Mouse (Mus musculus) midbrain, embryonic 11.5 days (tissue): ENCODE measurements around the gene Serpinb13. TPM values are rescaled to one million over a fixed set of nuclear protein-coding genes. Genes with fewer than 3 reads are reported as not detected.

Experiments
- ATAC-seq: fragments of 200-750 bp; cut with Nextera tagmentation; 2 replicates; pipeline ENCODE4 v1.8.0; 2017; ENCODE audit warnings: moderate TSS enrichment, moderate library complexity; ENCODE audit not compliant: low FRiP score
- DNase-seq: peaks from one replicate; pipeline ENCODE4 v3.0.0; 2015; ENCODE audit warnings: low spot score; ENCODE audit errors: missing footprints
- H3K27ac ChIP-seq: fragments of 300-500 bp; sonication (generic); 2 replicates; pipeline ENCODE4 v1.5.1; 2014; ENCODE audit warnings: low read depth, low read length
- H3K27me3 ChIP-seq: fragments of 300-500 bp; sonication (generic); 2 replicates; pipeline ENCODE4 v1.6.1; 2014; ENCODE audit warnings: mild to moderate bottlenecking, low read length, moderate library complexity, mixed read lengths; ENCODE audit not compliant: control insufficient read depth, insufficient read depth
- H3K36me3 ChIP-seq: fragments of 300-500 bp; sonication (generic); 2 replicates; pipeline ENCODE4 v1.6.1; 2014; ENCODE audit warnings: mild to moderate bottlenecking, low read length, moderate library complexity, mixed read lengths; ENCODE audit not compliant: control insufficient read depth, insufficient read depth
- H3K4me1 ChIP-seq: fragments of 300-500 bp; sonication (generic); 2 replicates; pipeline ENCODE4 v1.6.1; 2014; ENCODE audit warnings: low read length; ENCODE audit not compliant: control insufficient read depth, insufficient read depth
- H3K4me2 ChIP-seq: fragments of 300-500 bp; sonication (generic); 2 replicates; pipeline ENCODE4 v1.6.1; 2014; ENCODE audit warnings: mild to moderate bottlenecking, moderate library complexity
- H3K4me3 ChIP-seq: fragments of 300-500 bp; sonication (generic); 2 replicates; pipeline ENCODE4 v1.5.1; 2014; ENCODE audit warnings: low read depth, low read length
- H3K9ac ChIP-seq: fragments of 300-500 bp; sonication (generic); 2 replicates; pipeline ENCODE4 v1.6.1; 2014; ENCODE audit warnings: low read length
- H3K9me3 ChIP-seq: fragments of 300-500 bp; sonication (generic); 2 replicates; pipeline ENCODE4 v1.6.1; 2016; ENCODE audit warnings: low read length; ENCODE audit not compliant: control insufficient read depth
- WGBS: fragments of 180-500 bp; shearing (Covaris S2); extraction: QIAGEN DNeasy Blood & Tissue Kit; methylation state at CpG from one replicate; pipeline ENCODE4 v1.1.7; 2014; 5-methylcytosine and 5-hydroxymethylcytosine counted together
- polyA plus RNA-seq: library from polyadenylated mRNA; unstranded; fragments of >200 nt; fragmentation: Nextera tagmentation; extraction: Ambion mirVana; gene quantifications from 2 replicates; pipeline ENCODE4 v1.2.1, GENCODE M21; 2014

The Serpinb13 gene
- polyA plus RNA-seq = not detected in 2 replicates

DNA sequence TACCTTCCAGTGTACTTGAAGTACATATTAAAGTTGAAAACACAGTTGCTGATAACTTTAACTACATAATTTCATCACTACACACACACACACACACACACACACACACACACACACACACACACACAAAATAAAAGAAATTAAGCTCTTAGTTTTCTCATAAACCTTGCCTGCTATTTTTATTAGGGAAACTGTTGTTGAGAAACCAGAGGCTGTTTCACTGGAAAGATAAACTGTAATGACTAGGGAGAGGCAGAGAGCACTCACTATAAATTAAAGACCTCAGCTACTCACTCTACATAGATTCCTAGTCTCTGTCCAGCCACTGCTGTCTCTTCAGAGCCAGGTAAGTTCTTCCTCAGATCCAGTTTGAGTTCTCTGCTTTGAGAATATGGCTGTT, at the start of gene Serpinb13:
Gene Serpinb13 (plus strand): TSS at position 301 of the 400 bp plus-strand sequence.
- H3K4me1 ChIP-seq = no peaks in the 10 kb centered on the region
- H3K9ac ChIP-seq = no peak within 1 kb of the TSS
- H3K9me3 ChIP-seq = no peaks in the 10 kb centered on the region
- no peaks in the 10 kb centered on the region for H3K36me3 ChIP-seq
- H3K4me3 ChIP-seq = no peak within 1 kb of the TSS
- no peak within 1 kb of the TSS for H3K4me2 ChIP-seq
- DNase-seq = no peak
- H3K27me3 ChIP-seq = no peaks in the 10 kb centered on the region
- no peak within 1 kb of the TSS for H3K27ac ChIP-seq
- no peak for ATAC-seq

DNA sequence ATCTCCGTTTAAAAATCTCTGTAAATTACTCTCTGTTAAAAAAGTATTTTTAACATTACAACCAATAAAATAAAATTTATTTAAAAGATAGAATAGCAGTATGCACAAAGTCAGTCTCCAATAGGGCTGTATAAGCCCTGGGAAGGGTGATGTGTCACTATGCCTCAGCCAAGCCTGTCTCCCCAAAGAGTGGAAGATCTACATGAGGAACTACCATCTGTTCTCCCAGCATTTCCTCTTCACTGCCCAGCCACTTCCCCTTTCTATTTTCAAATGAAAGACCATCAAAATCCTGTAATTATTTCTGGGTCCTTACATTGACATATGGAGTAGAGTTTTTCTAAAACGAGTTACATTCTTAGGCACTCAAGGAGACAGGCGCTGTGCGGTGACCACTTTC, 48.8 kb upstream of the Serpinb13 start:
- H3K9ac ChIP-seq = no peak overlapping the region
- H3K4me2 ChIP-seq = no peak overlapping the region
- H3K4me1 ChIP-seq = no peaks in the 10 kb centered on the region
- no peaks in the 10 kb centered on the region for H3K36me3 ChIP-seq
- H3K27me3 ChIP-seq = no peaks in the 10 kb centered on the region
- no peak for DNase-seq
- 90% methylated on average over 4 of the region's 4 CpGs for WGBS
- H3K9me3 ChIP-seq = no peaks in the 10 kb centered on the region
- H3K27ac ChIP-seq = no peak overlapping the region
- H3K4me3 ChIP-seq = no peak overlapping the region
- ATAC-seq = no peak

DNA sequence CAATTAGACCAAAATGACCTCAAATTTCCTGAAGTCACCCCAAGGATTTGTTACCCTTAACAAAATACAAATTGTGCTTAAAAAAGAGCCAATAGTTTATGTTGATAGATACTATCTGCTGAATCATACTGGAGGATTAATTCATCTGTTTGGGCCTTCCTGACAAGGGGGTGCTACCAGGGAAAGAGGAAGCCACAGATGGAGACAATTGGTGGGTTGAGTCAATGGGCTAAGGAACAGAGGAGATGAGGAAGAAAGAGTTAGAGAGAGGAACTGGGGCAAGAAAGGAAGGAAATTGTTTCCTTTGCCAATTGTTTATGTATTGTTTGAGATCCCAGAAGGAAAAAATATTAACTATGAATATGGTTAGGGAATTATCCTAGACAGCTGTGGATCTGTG, 47.1 kb upstream of the Serpinb13 start:
- Histone ChIP-seq H3K4me3 (no peak overlapping the region), H3K9ac (no peak overlapping the region), H3K9me3 (no peaks in the 10 kb centered on the region), H3K4me2 (no peak overlapping the region), H3K27me3 (no peaks in the 10 kb centered on the region), H3K4me1 (no peaks in the 10 kb centered on the region), H3K27ac (no peak overlapping the region), H3K36me3 (no peaks in the 10 kb centered on the region)
- DNase-seq (no peak), ATAC-seq (no peak)

DNA sequence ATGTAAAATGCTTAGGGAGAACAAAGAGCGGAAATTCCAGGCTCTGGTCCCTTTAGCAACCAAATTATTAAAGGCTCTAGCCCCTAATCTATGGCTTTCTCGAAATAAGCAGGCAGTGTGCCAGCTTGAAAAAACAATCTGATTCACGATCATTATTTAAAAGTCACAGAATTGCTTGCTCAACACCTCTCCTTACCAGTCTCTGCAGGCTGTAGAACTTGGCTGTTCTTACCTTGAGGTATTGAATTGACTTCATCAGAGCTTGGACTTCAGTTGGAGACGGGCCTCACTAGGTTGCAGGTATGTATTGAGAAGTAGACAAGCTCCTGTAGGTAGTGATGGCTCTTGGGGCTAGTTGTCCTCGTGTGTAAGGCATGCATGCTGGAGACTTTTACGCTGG, 46.5 kb upstream of the Serpinb13 start, which contains the start of gene Serpinb12:
Gene Serpinb12 (plus strand): TSS at position 185 of the 400 bp plus-strand sequence.
- 81% methylated on average over 6 of the region's 6 CpGs for WGBS
- Histone ChIP-seq H3K27ac (no peak within 1 kb of the TSS), H3K27me3 (no peaks in the 10 kb centered on the region), H3K4me3 (no peak within 1 kb of the TSS), H3K9me3 (no peaks in the 10 kb centered on the region), H3K4me1 (no peaks in the 10 kb centered on the region), H3K4me2 (no peak within 1 kb of the TSS), H3K36me3 (no peaks in the 10 kb centered on the region), H3K9ac (no peak within 1 kb of the TSS)
- DNase-seq (no peak), ATAC-seq (no peak)

DNA sequence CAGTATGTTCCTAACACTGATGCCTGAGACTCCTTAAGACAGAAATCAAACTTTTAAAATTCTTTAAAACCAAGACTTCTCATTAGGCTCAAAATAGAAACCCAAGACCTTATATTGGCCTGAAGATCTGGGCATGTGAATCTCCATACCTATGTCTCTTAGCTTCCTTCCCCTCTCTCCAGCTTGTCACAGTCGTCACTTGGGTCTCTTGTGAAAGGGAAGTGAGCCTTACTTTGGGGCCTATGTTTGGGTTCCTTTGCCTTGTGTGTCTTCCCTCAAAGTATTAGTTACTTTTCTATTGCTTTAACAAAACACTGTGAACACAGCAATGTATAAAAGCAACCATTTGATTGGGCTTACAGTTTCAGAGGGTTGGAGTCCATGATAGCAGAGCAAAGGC, 33.6 kb upstream of the Serpinb13 start:
- Histone ChIP-seq H3K4me2 (no peak overlapping the region), H3K36me3 (no peaks in the 10 kb centered on the region), H3K9ac (no peak overlapping the region), H3K27me3 (no peaks in the 10 kb centered on the region), H3K4me1 (no peaks in the 10 kb centered on the region), H3K27ac (no peak overlapping the region), H3K9me3 (no peaks in the 10 kb centered on the region), H3K4me3 (no peak overlapping the region)
- 77% methylated on average over 1 of the region's 1 CpGs for WGBS
- DNase-seq = no peak
- no peak for ATAC-seq

DNA sequence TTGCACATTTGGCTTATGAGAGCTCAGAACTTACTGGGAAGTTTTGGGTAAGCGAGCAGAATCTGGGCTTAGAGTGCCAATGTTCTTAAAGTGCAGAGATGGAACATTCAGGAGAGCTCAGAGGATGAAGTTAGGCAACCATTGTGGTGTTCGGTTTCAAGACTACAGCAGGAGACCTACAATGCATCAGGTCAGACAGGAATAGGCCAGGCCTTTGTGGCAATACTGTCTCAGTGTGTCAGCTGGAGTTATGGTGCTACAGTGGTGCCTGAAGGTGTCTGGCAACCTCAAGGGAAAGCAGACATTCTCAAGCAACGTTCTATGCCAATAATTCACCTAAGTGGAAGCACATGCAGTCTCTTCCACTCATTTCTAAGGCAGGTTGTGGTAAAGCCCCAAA, 20.8 kb upstream of the Serpinb13 start:
- H3K9me3 ChIP-seq = no peaks in the 10 kb centered on the region
- no peaks in the 10 kb centered on the region for H3K4me1 ChIP-seq
- 77% methylated on average over 3 of the region's 3 CpGs for WGBS
- no peak overlapping the region for H3K9ac ChIP-seq
- H3K27ac ChIP-seq = no peak overlapping the region
- DNase-seq = no peak
- no peak overlapping the region for H3K4me2 ChIP-seq
- H3K36me3 ChIP-seq = no peaks in the 10 kb centered on the region
- H3K27me3 ChIP-seq = no peaks in the 10 kb centered on the region
- H3K4me3 ChIP-seq = no peak overlapping the region
- no peak for ATAC-seq

DNA sequence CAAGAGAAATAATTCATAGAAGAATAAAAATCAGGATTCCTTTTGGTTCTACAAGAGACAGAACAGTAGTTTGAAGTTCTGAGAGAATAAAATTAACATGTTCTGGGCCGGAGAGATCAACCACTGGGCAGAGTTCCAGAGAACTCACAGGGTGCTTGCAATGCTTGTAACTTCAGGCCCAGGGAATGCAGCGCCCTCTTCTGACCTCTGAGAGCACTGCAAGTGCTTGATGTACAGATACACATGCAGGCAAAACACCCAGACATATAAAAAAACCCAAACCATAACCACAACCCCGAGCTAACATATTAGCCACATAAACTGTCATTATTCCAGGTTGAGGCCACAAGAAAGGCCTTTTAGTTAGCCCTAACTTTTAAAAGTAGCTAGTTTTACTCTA, 19.8 kb upstream of the Serpinb13 start:
- no peak overlapping the region for H3K27ac ChIP-seq
- DNase-seq (no peak), ATAC-seq (no peak)
- no peak overlapping the region for H3K4me3 ChIP-seq
- no peaks in the 10 kb centered on the region for H3K9me3 ChIP-seq
- no peak overlapping the region for H3K9ac ChIP-seq
- no peak overlapping the region for H3K4me2 ChIP-seq
- no peaks in the 10 kb centered on the region for H3K36me3 ChIP-seq
- no peaks in the 10 kb centered on the region for H3K4me1 ChIP-seq
- WGBS = 59% methylated on average over 3 of the region's 3 CpGs
- no peaks in the 10 kb centered on the region for H3K27me3 ChIP-seq

DNA sequence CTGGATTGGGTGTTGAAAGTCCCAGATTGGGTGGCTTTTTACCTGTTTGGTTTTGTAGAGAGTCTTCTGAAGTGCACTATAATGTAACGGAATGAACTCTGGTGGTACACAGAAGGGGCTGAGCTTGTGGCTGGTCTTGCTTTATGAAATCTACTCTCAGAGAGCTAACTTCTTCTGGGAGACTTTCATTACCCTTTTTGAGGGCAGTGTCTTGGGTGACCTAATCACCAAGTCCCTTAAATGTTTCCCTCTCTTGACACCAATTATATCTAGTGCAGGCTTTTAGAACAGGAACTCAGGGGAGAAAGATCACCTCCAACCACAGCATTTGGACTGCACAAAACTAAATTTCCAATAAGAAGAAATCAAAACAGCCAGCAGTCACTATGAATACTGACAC, 2.3 kb downstream of the Serpinb13 start:
- no peak overlapping the region for H3K4me2 ChIP-seq
- no peaks in the 10 kb centered on the region for H3K36me3 ChIP-seq
- 95% methylated on average over 1 of the region's 1 CpGs for WGBS
- H3K27ac ChIP-seq = no peak overlapping the region
- no peaks in the 10 kb centered on the region for H3K4me1 ChIP-seq
- H3K27me3 ChIP-seq = no peaks in the 10 kb centered on the region
- no peak for DNase-seq
- ATAC-seq = no peak
- H3K9me3 ChIP-seq = no peaks in the 10 kb centered on the region
- no peak overlapping the region for H3K4me3 ChIP-seq
- H3K9ac ChIP-seq = no peak overlapping the region

DNA sequence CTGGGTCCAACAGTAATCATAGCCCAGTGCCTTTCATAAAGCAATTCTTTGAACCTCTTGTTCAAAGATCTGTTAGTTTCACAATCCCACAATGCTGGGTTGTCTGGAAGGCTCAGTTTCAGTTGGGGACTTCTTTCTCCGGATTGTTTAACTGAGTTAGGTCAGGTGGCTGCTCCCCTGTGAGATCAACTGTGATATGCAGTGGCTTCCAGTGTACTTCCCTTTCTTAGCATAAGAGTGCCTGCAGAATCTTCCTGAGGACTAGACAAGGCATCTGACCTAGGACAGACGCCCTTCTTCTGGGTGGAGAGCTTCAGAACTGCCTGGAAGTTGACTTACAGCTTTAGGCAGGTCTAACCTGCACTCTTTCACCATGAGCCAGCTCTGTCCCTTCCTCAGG, 3.1 kb downstream of the Serpinb13 start:
- H3K36me3 ChIP-seq = no peaks in the 10 kb centered on the region
- H3K9me3 ChIP-seq = no peaks in the 10 kb centered on the region
- no peak overlapping the region for H3K4me2 ChIP-seq
- H3K27ac ChIP-seq = no peak overlapping the region
- no peak for DNase-seq
- no peaks in the 10 kb centered on the region for H3K27me3 ChIP-seq
- H3K4me3 ChIP-seq = no peak overlapping the region
- no peak for ATAC-seq
- 75% methylated on average over 2 of the region's 2 CpGs for WGBS
- no peak overlapping the region for H3K9ac ChIP-seq
- H3K4me1 ChIP-seq = no peaks in the 10 kb centered on the region

DNA sequence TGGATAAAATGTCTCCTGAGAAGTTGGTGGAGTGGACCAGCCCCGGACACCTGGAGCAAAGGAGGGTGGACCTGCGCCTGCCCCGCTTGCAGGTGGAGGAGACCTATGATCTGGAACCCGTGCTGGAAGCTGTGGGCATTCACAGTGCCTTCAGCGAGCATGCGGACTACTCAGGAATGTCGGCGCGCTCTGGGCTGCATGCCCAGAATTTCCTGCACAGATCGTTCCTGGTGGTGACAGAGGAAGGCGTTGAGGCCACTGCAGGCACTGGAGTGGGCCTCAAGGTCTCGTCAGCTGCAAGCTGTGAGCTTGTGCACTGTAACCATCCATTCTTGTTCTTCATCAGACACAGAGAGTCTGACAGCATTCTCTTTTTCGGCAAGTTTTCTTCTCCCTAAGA, 19.6 kb downstream of the Serpinb13 start:
- WGBS = 82% methylated on average over 13 of the region's 13 CpGs
- Histone ChIP-seq H3K9me3 (no peaks in the 10 kb centered on the region), H3K4me3 (no peak overlapping the region), H3K36me3 (no peaks in the 10 kb centered on the region), H3K9ac (no peak overlapping the region), H3K4me2 (no peak overlapping the region), H3K27me3 (no peaks in the 10 kb centered on the region), H3K4me1 (no peaks in the 10 kb centered on the region), H3K27ac (no peak overlapping the region)
- ATAC-seq (no peak), DNase-seq (no peak)
